Mouse (Mus musculus) erythroblast, embryonic 14.5 days (primary cell): ENCODE results near the gene Ssna1.

Source experiments
- GATA1 ChIP-seq: IDR thresholded peaks from 2 replicates; pipeline ENCODE4 v1.6.1; 2012; ENCODE audit warnings: low read length, inconsistent platforms, mixed read lengths
- TAL1 ChIP-seq: IDR thresholded peaks from 3 replicates; pipeline ENCODE4 v1.6.1; 2012; ENCODE audit warnings: low read length, inconsistent platforms, mixed read lengths

DNA sequence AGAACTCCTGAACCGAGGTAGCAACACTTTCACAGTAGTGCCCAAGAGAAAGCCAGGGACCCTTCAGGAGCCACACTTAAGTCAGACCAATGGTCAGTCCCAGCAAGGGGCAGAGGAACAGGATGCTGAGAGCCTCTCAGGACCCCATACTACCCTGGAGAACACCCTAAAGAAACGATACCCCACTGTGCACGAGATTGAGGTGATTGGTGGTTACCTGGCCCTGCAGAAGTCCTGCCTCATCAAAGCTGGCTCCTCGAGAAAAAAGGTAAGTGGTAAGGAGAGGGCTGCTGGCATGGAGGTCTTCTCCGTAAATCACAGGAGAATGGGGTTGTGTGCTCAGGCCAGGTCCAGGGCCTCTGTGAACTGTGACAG lies 8.0 kb downstream of the Ssna1 start:
- TF ChIP-seq GATA1 (no peak), TAL1 (no peak)
